Mouse (Mus musculus) kidney, adult 2 months (tissue): ENCODE measurements around the gene Des. TPM values are rescaled to one million over a fixed set of nuclear protein-coding genes. Genes with fewer than 3 reads are reported as not detected.

Experiments used
- DNase-seq: peaks from one replicate; pipeline ENCODE4 v3.0.0; 2021
- H3K27ac ChIP-seq: fragments of 200-500 bp; 2 replicates; pipeline ENCODE4 v1.5.1; 2012; ENCODE audit warnings: low read depth, low read length, control low read depth, inconsistent platforms; ENCODE audit not compliant: insufficient read depth
- H3K27me3 ChIP-seq: fragments of 200-500 bp; replicated peaks from 2 replicates; pipeline ENCODE4 v1.6.1; 2012; ENCODE audit warnings: mild to moderate bottlenecking, moderate library complexity, low read length, inconsistent platforms; ENCODE audit not compliant: control insufficient read depth, insufficient read depth
- H3K36me3 ChIP-seq: fragments of 200-500 bp; 2 replicates; pipeline ENCODE4 v1.6.1; 2012; ENCODE audit warnings: mild to moderate bottlenecking, moderate library complexity, low read length, inconsistent platforms; ENCODE audit not compliant: control insufficient read depth, insufficient read depth
- H3K4me1 ChIP-seq: fragments of 200-500 bp; 2 replicates; pipeline ENCODE4 v1.6.1; 2011; ENCODE audit warnings: low read length; ENCODE audit not compliant: control insufficient read depth, insufficient read depth
- H3K4me3 ChIP-seq: fragments of 200-500 bp; 2 replicates; pipeline ENCODE4 v1.5.1; 2011; ENCODE audit warnings: mild to moderate bottlenecking, low read depth, low read length, control low read depth; ENCODE audit not compliant: insufficient read depth
- CTCF ChIP-seq: fragments of 200-500 bp; conservative IDR thresholded peaks from 2 replicates; pipeline ENCODE4 v1.5.1; 2011; ENCODE audit warnings: low read depth, mild to moderate bottlenecking, control low read depth, low read length, moderate library complexity, mixed read lengths; ENCODE audit not compliant: insufficient read depth, insufficient read length
- POLR2A ChIP-seq: fragments of 200-500 bp; IDR thresholded peaks from one replicate; pipeline ENCODE4 v1.6.1; 2011; ENCODE audit warnings: low read depth, low read length, control low read depth
- WGBS: fragments of 180-500 bp; shearing (Covaris S2); methylation state at CpG from one replicate; pipeline ENCODE4 v1.1.7; 2018; 5-methylcytosine and 5-hydroxymethylcytosine counted together
- polyA plus RNA-seq: library from polyadenylated mRNA; depleted of rRNA; stranded (reverse); fragments of >200 nt; gene quantifications from 2 replicates; pipeline ENCODE4 v1.2.3, GENCODE M21; 2012; rRNA removed

Des gene
- 17.0 and 32.1 TPM in 2 replicates for polyA plus RNA-seq

- no peaks in the 10 kb centered on the region for H3K4me1 ChIP-seq
- peak within 1 kb of the TSS; percentile 44 for H3K4me3 ChIP-seq
- H3K27me3 ChIP-seq = 0 out of 2 replicates have a peak, but pooled peaks cover 3% of the 10 kb centered on the region
- peak within 1 kb of the TSS; percentile 12; the same call in 1 of the 2 replicates for H3K27ac ChIP-seq
- 8% methylated on average over 75 of the region's 80 CpGs for WGBS
- peak; percentile 49 for DNase-seq
- no peaks in the 10 kb centered on the region for H3K36me3 ChIP-seq
- TF ChIP-seq CTCF (no peak), POLR2A (no peak)
Measured at GRCm38 (mm10) chr1:75360112-75361031, at the start of gene Des. TSS of gene Des (plus strand) at chr1:75360329.

GRCm38 (mm10) chr1:75311694-75312093 is 48.4 kb upstream of the Des start:
- Histone ChIP-seq H3K4me3 (no peak overlapping the region), H3K36me3 (no peaks in the 10 kb centered on the region), H3K27ac (no peak overlapping the region), H3K4me1 (no peaks in the 10 kb centered on the region), H3K27me3 (no peaks in the 10 kb centered on the region)
- TF ChIP-seq CTCF = no peak
- TF ChIP-seq POLR2A = no peak
- no peak for DNase-seq
- WGBS = 90% methylated on average over 6 of the region's 6 CpGs

- DNase-seq = no peak
- WGBS = 94% methylated on average over 6 of the region's 6 CpGs
- no peak overlapping the region for H3K4me3 ChIP-seq
Measured at GRCm38 (mm10) chr1:75315011-75315410, 45.1 kb upstream of the Des start.

GRCm38 (mm10) chr1:75315456-75316365 is 44.4 kb upstream of the Des start:
- 83% methylated on average over 29 of the region's 29 CpGs for WGBS
- H3K36me3 ChIP-seq = no peaks in the 10 kb centered on the region
- H3K27ac ChIP-seq = no peak overlapping the region
- no peaks in the 10 kb centered on the region for H3K27me3 ChIP-seq
- no peaks in the 10 kb centered on the region for H3K4me1 ChIP-seq
- TF ChIP-seq CTCF (no peak), POLR2A (no peak)
- no peak for DNase-seq
- H3K4me3 ChIP-seq = peak overlapping the region; percentile 78

More at GRCm38 (mm10) chr1:75315011-75315410, 45.1 kb upstream of the Des start:
- Histone ChIP-seq H3K27me3 (no peaks in the 10 kb centered on the region), H3K4me1 (no peaks in the 10 kb centered on the region), H3K27ac (no peak overlapping the region), H3K36me3 (no peaks in the 10 kb centered on the region)
- TF ChIP-seq CTCF (no peak), POLR2A (no peak)

GRCm38 (mm10) chr1:75316861-75317240 is 43.3 kb upstream of the Des start:
- WGBS = under 1% methylated on average over 20 of the region's 20 CpGs
- TF ChIP-seq POLR2A = peak; percentile 19
- TF ChIP-seq CTCF = 0 out of 2 replicates have a peak, but pooled peaks have one; percentile 7

GRCm38 (mm10) chr1:75317241-75318201 is 42.6 kb upstream of the Des start, which contains the start of gene Dnpep:
TSS of gene Dnpep (minus strand) at chr1:75317990.
- WGBS = under 1% methylated on average over 92 of the region's 92 CpGs
- Histone ChIP-seq H3K27me3 (no peaks in the 10 kb centered on the region), H3K27ac (peak within 1 kb of the TSS; percentile 93), H3K4me3 (peak within 1 kb of the TSS; percentile 78), H3K4me1 (no peaks in the 10 kb centered on the region), H3K36me3 (no peaks in the 10 kb centered on the region)
- TF ChIP-seq CTCF (peak; percentile 66), POLR2A (peak; percentile 19)
- peak; percentile 100 for DNase-seq

More at GRCm38 (mm10) chr1:75316861-75317240, 43.3 kb upstream of the Des start:
- Histone ChIP-seq H3K4me3 (peak overlapping the region; percentile 78), H3K27me3 (no peaks in the 10 kb centered on the region), H3K4me1 (no peaks in the 10 kb centered on the region), H3K36me3 (no peaks in the 10 kb centered on the region), H3K27ac (peak overlapping the region; percentile 93)
- DNase-seq = peak; percentile 94
